Mouse (Mus musculus) cerebellum, adult 2 months (tissue): Measurements from ENCODE around the gene BC051019. TPM values are rescaled to one million over a fixed set of nuclear protein-coding genes. Genes with fewer than 3 reads are reported as not detected.

Experiments
- DNase-seq, 2 experiments: peaks; one replicate each; pipeline ENCODE4 v3.0.0; 2021
- H3K27ac ChIP-seq: fragments of 200-500 bp; 2 replicates; pipeline ENCODE4 v1.5.1; 2012; ENCODE audit warnings: low read length, control low read depth, inconsistent platforms; ENCODE audit not compliant: insufficient read depth
- H3K27me3 ChIP-seq: fragments of 200-500 bp; 2 replicates; pipeline ENCODE4 v1.6.1; 2012; ENCODE audit warnings: inconsistent platforms, mild to moderate bottlenecking, low read length, moderate library complexity; ENCODE audit not compliant: control insufficient read depth, insufficient read depth
- H3K4me1 ChIP-seq: fragments of 200-500 bp; 2 replicates; pipeline ENCODE4 v1.6.1; 2011; ENCODE audit warnings: low read length; ENCODE audit not compliant: control insufficient read depth, insufficient read depth
- H3K4me3 ChIP-seq: fragments of 200-500 bp; replicated peaks from 2 replicates; pipeline ENCODE3; 2011; ENCODE audit warnings: mild to moderate bottlenecking, low read depth, low read length, control low read depth; ENCODE audit not compliant: insufficient read depth
- CTCF ChIP-seq: fragments of 200-500 bp; IDR thresholded peaks from 2 replicates; pipeline ENCODE4 v1.5.1; 2011; ENCODE audit warnings: low read depth, mild to moderate bottlenecking, control low read depth, low read length, moderate library complexity, borderline replicate concordance; ENCODE audit not compliant: insufficient read depth
- POLR2A ChIP-seq: fragments of 200-500 bp; IDR thresholded peaks from 2 replicates; pipeline ENCODE4 v1.6.1; 2011; ENCODE audit warnings: low read length, control low read depth, borderline replicate concordance; ENCODE audit not compliant: insufficient read depth
- WGBS: fragments of 180-500 bp; shearing (Covaris S2); methylation state at CpG from one replicate; pipeline ENCODE4 v1.1.7; 2018; 5-methylcytosine and 5-hydroxymethylcytosine counted together
- polyA plus RNA-seq: library from polyadenylated mRNA; depleted of rRNA; stranded (reverse); fragments of >200 nt; gene quantifications from 2 replicates; pipeline ENCODE4 v1.2.3, GENCODE M21; 2012

Gene BC051019
- polyA plus RNA-seq, 1 experiment, result 0.20 TPM

GRCm38 (mm10) chr7:109752008-109752925 is 28.6 kb upstream of the BC051019 start, which contains the start of gene Tmem9b:
Gene Tmem9b, minus strand, starts transcription at chr7:109752875.
- no peak; the same call in none of the 2 replicates for TF ChIP-seq POLR2A
- DNase-seq, result peak; percentile 81 to 88
- under 1% methylated on average over 74 of the region's 74 CpGs for WGBS

DNA sequence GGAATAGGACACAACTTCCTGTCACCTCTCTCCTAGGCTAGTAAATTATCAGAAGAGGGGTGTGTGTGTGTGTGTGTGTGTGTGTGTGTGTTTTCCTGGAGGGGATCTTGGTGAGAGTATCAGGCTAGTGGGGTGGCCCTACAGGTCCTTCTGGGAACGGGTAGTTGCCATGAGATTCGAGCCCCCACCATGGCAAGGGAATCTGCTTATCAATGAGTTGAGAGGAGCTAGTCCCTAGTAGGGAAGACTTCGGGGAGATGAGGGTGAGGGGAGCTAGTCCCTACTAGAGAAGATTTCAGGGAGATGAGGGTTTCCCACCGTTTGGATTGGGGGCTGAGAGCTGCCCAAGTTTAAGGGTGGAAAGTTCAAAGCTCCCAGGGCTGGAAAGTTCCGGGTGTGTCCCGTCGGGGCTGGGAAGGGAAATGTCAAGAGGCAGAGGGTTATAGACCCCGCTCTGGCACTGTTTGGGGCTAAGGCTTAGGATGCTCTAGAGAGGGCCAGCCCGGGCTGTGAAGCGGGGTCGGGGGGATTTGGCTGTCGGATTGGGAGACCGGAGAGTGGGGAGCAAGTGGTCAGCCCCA is 27.9 kb upstream of the BC051019 start:
- Histone ChIP-seq H3K4me1 (peaks cover 2% of the 10 kb centered on the region; the same call in 1 of the 2 replicates), H3K27me3 (no peaks in the 10 kb centered on the region; the same call in 1 of the 2 replicates), H3K27ac (peak overlapping the region; percentile 94), H3K4me3 (peak overlapping the region; percentile 96)
- 1% methylated on average over 13 of the region's 13 CpGs for WGBS
- DNase-seq, result no peak
- no peak for TF ChIP-seq POLR2A
- TF ChIP-seq CTCF, result no peak

More at GRCm38 (mm10) chr7:109752008-109752925, 28.6 kb upstream of the BC051019 start, which contains the start of gene Tmem9b:
- Histone ChIP-seq H3K4me1 (peaks cover 2% of the 10 kb centered on the region; the same call in 1 of the 2 replicates), H3K27me3 (no peaks in the 10 kb centered on the region; the same call in 1 of the 2 replicates), H3K27ac (peak within 1 kb of the TSS; percentile 94), H3K4me3 (peak within 1 kb of the TSS; percentile 96)

- TF ChIP-seq POLR2A, result no peak
- TF ChIP-seq CTCF, result no peak
- Histone ChIP-seq H3K27ac (no peak overlapping the region), H3K4me3 (no peak overlapping the region), H3K27me3 (no peaks in the 10 kb centered on the region; the same call in 1 of the 2 replicates), H3K4me1 (peaks cover 2% of the 10 kb centered on the region; the same call in 1 of the 2 replicates)
- 49% methylated on average over 1 of the region's 1 CpGs for WGBS
- DNase-seq, result no peak
Measured at GRCm38 (mm10) chr7:109747747-109748146, 24.1 kb upstream of the BC051019 start.

- no peak for TF ChIP-seq POLR2A
- no peak for TF ChIP-seq CTCF
- no peaks in the 10 kb centered on the region for H3K4me1 ChIP-seq
- DNase-seq, result no peak
- H3K27me3 ChIP-seq, result no peaks in the 10 kb centered on the region
- no peak overlapping the region for H3K27ac ChIP-seq
- H3K4me3 ChIP-seq, result no peak overlapping the region
- WGBS, result 90% methylated on average over 4 of the region's 4 CpGs
Measured at GRCm38 (mm10) chr7:109741703-109742102, 18.1 kb upstream of the BC051019 start.

DNA sequence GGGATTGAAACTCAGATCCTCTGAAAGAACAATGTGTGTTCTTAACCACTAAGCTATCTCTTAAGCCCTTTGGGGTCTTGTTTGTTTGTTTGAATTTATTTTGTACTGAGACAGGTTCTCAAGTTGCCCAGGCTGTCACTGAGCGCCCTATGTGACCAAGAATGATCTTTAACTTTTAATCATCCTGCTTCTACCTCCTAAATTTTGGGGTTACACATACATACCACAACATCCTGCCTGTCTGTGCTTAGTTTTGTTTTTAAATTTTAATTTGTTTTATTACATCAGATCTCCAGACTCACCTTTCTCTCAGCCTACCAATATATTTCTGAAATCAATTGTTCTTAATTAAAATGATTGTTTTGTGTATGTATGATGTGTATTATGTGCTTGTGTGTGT is 17.4 kb upstream of the BC051019 start:
- no peak for DNase-seq
- TF ChIP-seq CTCF, result no peak
- TF ChIP-seq POLR2A, result no peak

GRCm38 (mm10) chr7:109739822-109740370 is 16.2 kb upstream of the BC051019 start:
- Histone ChIP-seq H3K27me3 (no peaks in the 10 kb centered on the region), H3K4me1 (no peaks in the 10 kb centered on the region), H3K27ac (no peak overlapping the region), H3K4me3 (no peak overlapping the region)
- TF ChIP-seq CTCF (no peak), POLR2A (no peak)
- DNase-seq, result no peak
- 96% methylated on average over 5 of the region's 5 CpGs for WGBS

More for the DNA sequence above, 17.4 kb upstream of the BC051019 start:
- 100% methylated on average over 1 of the region's 1 CpGs for WGBS
- Histone ChIP-seq H3K27me3 (no peaks in the 10 kb centered on the region), H3K4me3 (no peak overlapping the region), H3K4me1 (no peaks in the 10 kb centered on the region), H3K27ac (no peak overlapping the region)

DNA sequence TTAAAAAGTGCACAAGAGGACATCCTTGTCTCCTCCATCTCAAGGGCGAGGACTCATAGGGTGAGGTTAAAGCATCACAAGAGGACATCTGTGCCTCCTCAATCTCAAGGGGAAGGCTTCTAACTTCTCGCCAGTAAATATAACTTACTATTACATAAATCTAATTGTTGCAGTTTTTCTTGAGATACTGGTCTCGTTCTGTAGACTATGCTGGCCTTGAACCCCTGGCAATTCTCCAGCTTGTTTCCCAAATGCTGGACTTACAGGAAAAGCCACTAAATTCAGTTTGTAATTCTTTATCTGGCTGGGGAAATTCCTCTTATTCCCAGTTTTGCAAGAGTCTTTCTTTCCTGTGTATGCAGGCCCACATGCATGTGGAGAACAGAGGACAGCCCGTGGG is 11.2 kb upstream of the BC051019 start:
- Histone ChIP-seq H3K27me3 (no peaks in the 10 kb centered on the region), H3K4me3 (no peak overlapping the region), H3K4me1 (no peaks in the 10 kb centered on the region), H3K27ac (no peak overlapping the region)
- 89% methylated on average over 4 of the region's 4 CpGs for WGBS
- TF ChIP-seq POLR2A (no peak), CTCF (no peak)
- DNase-seq, result no peak
